Mouse (Mus musculus) ES-Bruce4 (cell line): ENCODE measurements around the gene Carmil2. TPM values are rescaled to one million over a fixed set of nuclear protein-coding genes. Genes with fewer than 3 reads are reported as not detected.
A peak's percentile ranks its signal among the peaks of the same experiment; 100 is the strongest.

ENCODE experiments used
- H3K27ac ChIP-seq: 2 replicates; pipeline ENCODE4 v1.5.1; 2012; ENCODE audit warnings: low read length, inconsistent platforms; ENCODE audit not compliant: insufficient read depth
- H3K27me3 ChIP-seq: 2 replicates; pipeline ENCODE4 v1.6.1; 2012; ENCODE audit warnings: mild to moderate bottlenecking, low read length, inconsistent platforms; ENCODE audit not compliant: control insufficient read depth, poor library complexity, insufficient read depth, severe bottlenecking
- H3K36me3 ChIP-seq: 2 replicates; pipeline ENCODE4 v1.6.1; 2012; ENCODE audit warnings: inconsistent platforms, mild to moderate bottlenecking, low read length, moderate library complexity; ENCODE audit not compliant: control insufficient read depth, poor library complexity, insufficient read depth, severe bottlenecking
- H3K4me1 ChIP-seq: one replicate; pipeline ENCODE4 v1.8.1; 2011; ENCODE audit warnings: low read length; ENCODE audit not compliant: control insufficient read depth, insufficient read depth
- H3K4me3 ChIP-seq: 2 replicates; pipeline ENCODE4 v1.5.1; 2011; ENCODE audit warnings: low read depth, mild to moderate bottlenecking, low read length
- H3K9ac ChIP-seq: 2 replicates; pipeline ENCODE4 v1.6.1; 2012; ENCODE audit warnings: low read depth, mild to moderate bottlenecking, inconsistent platforms; ENCODE audit not compliant: poor library complexity, severe bottlenecking
- H3K9me3 ChIP-seq: replicated peaks from 2 replicates; pipeline ENCODE4 v1.6.1; 2012; ENCODE audit warnings: mild to moderate bottlenecking, low read length, inconsistent platforms; ENCODE audit not compliant: control insufficient read depth, poor library complexity, insufficient read depth, severe bottlenecking
- CTCF ChIP-seq: IDR thresholded peaks from one replicate; pipeline ENCODE4 v1.8.1; 2011; ENCODE audit warnings: low read depth, low read length
- EP300 ChIP-seq: IDR thresholded peaks from 2 replicates; pipeline ENCODE4 v1.6.1; 2011; ENCODE audit warnings: low read depth, low read length; ENCODE audit not compliant: insufficient read depth
- POLR2A ChIP-seq: IDR thresholded peaks from one replicate; pipeline ENCODE4 v1.8.1; 2011; ENCODE audit warnings: low read length; ENCODE audit not compliant: insufficient read depth
- polyA plus RNA-seq: library from polyadenylated mRNA; stranded (reverse); fragments of >200 nt; gene quantifications from 2 replicates; pipeline ENCODE4 v1.2.4, GENCODE M21; 2011; ENCODE audit warnings: low read depth; ENCODE audit not compliant: missing spikeins, insufficient read depth, insufficient read length

Carmil2 gene
- polyA plus RNA-seq, 1 experiment, result 4.7 TPM

DNA sequence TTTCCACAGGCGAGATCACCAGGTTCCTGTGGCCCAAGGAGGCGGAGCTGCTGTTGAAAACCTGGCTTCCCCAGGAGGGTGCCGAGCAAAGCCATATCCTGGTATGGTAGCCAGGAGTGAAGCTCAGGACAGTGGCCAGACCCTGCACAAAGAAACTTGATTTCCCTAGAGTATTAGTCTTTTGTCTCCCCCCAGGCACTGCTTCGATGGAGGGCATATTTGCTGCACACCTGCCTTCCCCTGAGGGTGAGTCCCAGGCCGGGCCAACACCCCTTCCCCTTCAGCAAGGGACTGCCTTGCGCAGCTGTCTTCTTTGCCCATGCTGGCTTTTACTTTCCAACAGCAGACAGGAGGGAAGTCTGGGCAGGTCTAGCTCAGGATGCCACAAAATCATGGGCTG lies 477 bp downstream of the Carmil2 start:
- peaks cover 3% of the 10 kb centered on the region for H3K4me1 ChIP-seq
- H3K36me3 ChIP-seq, result peaks cover 15% of the 10 kb centered on the region
- H3K27me3 ChIP-seq, result no peaks in the 10 kb centered on the region
- peak overlapping the region; percentile 84 for H3K9ac ChIP-seq
- no peak for TF ChIP-seq POLR2A
- no peak for TF ChIP-seq EP300
- no peak for TF ChIP-seq CTCF
- H3K9me3 ChIP-seq, result no peaks in the 10 kb centered on the region
- H3K27ac ChIP-seq, result 0 out of 2 replicates have a peak overlapping the region, but pooled peaks have one; percentile 5
- H3K4me3 ChIP-seq, result peak overlapping the region; percentile 53

DNA sequence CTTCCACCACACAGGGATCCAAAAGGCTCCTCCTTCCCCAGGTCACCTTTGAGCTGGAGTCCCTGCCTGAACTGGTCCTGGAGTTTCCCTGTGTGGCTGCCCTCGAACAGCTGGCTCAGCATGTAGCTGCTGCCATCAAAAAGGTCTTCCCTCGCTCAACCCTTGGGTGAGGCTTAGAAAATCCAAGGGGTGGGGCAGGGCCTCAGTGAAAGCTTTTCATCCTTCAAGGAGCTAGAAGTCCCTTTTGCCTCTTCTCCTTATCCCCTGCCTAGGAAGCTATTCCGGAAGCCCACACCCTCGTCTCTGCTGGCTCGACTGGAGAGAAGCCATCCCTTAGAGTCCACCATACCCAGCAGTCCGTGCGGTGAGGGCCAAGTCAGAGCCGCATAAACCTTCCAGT lies 1.4 kb downstream of the Carmil2 start:
- Histone ChIP-seq H3K4me3 (peak overlapping the region; percentile 13; the same call in 1 of the 2 replicates), H3K36me3 (peaks cover 7% of the 10 kb centered on the region; the same call in 1 of the 2 replicates), H3K27me3 (no peaks in the 10 kb centered on the region), H3K4me1 (peaks cover 3% of the 10 kb centered on the region), H3K27ac (peak overlapping the region; percentile 0; the same call in 1 of the 2 replicates), H3K9me3 (no peaks in the 10 kb centered on the region), H3K9ac (peak overlapping the region; percentile 26; the same call in 1 of the 2 replicates)
- TF ChIP-seq EP300 (no peak), POLR2A (no peak), CTCF (no peak)

DNA sequence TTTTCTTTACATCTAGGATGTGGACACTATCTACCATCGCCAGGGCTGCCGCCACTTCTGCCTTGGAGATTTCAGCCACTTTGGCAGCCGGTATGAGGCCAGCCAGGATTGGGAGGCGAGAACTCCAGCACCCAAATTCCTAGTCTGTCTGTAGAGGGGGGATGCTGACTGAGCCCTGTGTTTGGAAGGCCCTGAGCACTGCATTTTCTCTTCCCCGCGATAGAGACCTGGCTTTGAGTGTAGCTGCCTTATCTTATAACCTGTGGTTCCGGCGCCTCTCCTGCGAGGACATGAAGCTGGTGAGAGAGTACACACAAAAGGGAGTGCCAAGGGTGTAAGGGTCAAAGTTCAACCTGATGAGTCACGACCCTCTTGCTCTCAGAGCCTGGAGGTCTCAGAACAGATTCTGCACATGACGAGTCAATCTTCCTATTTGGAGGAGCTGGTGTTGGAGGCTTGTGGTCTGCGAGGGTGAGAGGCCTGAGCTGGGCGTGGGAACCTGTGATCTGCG lies 2.2 kb downstream of the Carmil2 start:
- Histone ChIP-seq H3K9ac (peak overlapping the region; percentile 26; the same call in 1 of the 2 replicates), H3K4me1 (peaks cover 3% of the 10 kb centered on the region), H3K4me3 (no peak overlapping the region), H3K27ac (no peak overlapping the region), H3K9me3 (no peaks in the 10 kb centered on the region), H3K36me3 (0 out of 2 replicates have a peak, but pooled peaks cover 2% of the 10 kb centered on the region), H3K27me3 (no peaks in the 10 kb centered on the region)
- no peak for TF ChIP-seq POLR2A
- no peak for TF ChIP-seq CTCF
- TF ChIP-seq EP300, result no peak

DNA sequence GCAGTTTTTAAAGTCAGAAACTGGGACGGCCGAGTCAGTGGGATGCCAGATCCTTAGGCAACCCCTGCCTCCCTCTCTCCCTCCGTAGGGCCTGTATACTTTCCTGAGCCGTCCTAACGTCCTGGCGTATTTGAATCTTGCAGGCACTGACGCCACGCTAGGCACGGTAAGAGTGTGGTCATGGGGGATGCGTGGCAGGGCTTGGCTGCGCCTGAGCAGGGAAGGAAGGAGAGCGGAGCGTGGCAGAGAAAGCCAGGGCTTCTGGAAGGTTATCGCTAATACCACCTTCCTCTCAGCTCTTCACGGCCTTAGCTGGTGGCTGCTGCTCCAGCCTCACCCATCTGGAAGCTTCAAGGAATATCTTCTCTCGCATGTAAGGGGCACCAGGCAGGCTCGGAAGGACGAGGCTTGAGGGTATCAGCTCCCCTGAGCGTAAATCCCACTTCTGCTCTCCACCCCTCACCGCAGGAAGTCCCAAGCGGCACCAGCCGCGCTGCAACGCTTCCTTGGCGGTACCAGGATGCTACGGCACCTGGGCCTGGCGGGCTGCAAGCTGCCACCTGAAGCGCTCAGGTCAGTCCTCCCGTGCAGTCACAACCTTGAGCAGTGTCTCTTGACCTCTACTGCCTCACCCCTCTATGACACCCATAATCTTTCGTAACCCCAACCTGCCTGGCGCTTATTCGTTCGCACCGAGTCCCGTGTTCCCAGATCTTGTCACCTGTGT lies 3.3 kb downstream of the Carmil2 start:
- H3K9ac ChIP-seq, result no peak overlapping the region
- H3K27ac ChIP-seq, result no peak overlapping the region
- H3K27me3 ChIP-seq, result no peaks in the 10 kb centered on the region
- no peak overlapping the region for H3K4me3 ChIP-seq
- H3K4me1 ChIP-seq, result peaks cover 3% of the 10 kb centered on the region
- H3K9me3 ChIP-seq, result no peaks in the 10 kb centered on the region
- no peaks in the 10 kb centered on the region for H3K36me3 ChIP-seq
- TF ChIP-seq CTCF, result no peak
- TF ChIP-seq POLR2A, result no peak
- no peak for TF ChIP-seq EP300

DNA sequence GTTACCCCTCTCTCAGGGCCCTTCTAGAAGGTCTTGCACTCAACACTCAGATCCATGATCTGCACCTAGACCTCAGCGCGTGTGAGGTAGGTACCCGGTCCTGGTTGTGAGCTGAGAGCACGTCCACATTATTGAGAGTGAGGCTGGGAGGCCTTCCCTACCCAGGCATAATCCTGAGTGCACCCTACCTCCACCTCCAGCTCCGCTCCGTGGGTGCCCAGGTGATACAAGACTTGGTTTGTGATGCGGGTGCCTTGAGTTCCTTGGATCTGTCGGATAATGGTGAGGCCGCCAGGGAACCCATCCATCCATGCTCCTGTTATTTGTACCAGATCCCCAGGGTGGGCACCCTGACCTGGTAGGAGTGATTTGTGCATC lies 3.9 kb downstream of the Carmil2 start:
- no peak overlapping the region for H3K27ac ChIP-seq
- H3K4me1 ChIP-seq, result peaks cover 3% of the 10 kb centered on the region
- H3K4me3 ChIP-seq, result no peak overlapping the region
- no peak overlapping the region for H3K9ac ChIP-seq
- no peaks in the 10 kb centered on the region for H3K36me3 ChIP-seq
- no peaks in the 10 kb centered on the region for H3K9me3 ChIP-seq
- no peaks in the 10 kb centered on the region for H3K27me3 ChIP-seq
- TF ChIP-seq CTCF, result no peak
- no peak for TF ChIP-seq EP300
- no peak for TF ChIP-seq POLR2A

DNA sequence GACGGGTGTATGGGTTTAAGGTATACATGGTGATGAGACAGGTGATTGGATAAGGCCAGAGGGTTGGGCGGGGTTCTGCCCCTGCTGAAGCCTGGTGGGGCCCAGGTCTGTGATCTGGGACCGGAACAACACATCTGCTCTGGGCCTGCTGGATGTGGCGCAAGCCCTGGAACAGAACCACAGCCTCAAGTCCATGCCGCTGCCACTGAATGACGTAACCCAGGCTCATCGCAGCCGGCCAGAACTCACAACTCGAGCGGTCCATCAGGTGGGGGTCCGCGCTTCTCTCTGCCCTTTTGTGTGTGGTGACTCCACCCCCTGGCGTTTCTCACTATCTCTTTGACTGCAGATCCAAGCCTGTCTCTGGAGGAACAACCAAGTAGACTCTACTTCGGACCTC lies 4.9 kb downstream of the Carmil2 start:
- Histone ChIP-seq H3K9ac (no peak overlapping the region), H3K4me3 (no peak overlapping the region)

More for the DNA sequence above, 4.9 kb downstream of the Carmil2 start:
- H3K9me3 ChIP-seq, result no peaks in the 10 kb centered on the region
- H3K27ac ChIP-seq, result no peak overlapping the region
- H3K27me3 ChIP-seq, result no peaks in the 10 kb centered on the region
- H3K4me1 ChIP-seq, result peaks cover 3% of the 10 kb centered on the region
- no peaks in the 10 kb centered on the region for H3K36me3 ChIP-seq
- TF ChIP-seq CTCF, result no peak
- TF ChIP-seq EP300, result no peak
- TF ChIP-seq POLR2A, result no peak
